Mouse (Mus musculus): ENCODE measurements around the gene Clcn6.

Clcn6 gene

GRCm38 (mm10) chr4:148038600-148039253 is at the start of gene Clcn6, which contains the start of gene Mthfr:
Gene Clcn6, minus strand, starts transcription at chr4:148038821.
Gene Mthfr, plus strand, starts transcription at chr4:148039077.
- in situ Hi-C loops (cut with MboI, MseI), result no loop called here

DNA sequence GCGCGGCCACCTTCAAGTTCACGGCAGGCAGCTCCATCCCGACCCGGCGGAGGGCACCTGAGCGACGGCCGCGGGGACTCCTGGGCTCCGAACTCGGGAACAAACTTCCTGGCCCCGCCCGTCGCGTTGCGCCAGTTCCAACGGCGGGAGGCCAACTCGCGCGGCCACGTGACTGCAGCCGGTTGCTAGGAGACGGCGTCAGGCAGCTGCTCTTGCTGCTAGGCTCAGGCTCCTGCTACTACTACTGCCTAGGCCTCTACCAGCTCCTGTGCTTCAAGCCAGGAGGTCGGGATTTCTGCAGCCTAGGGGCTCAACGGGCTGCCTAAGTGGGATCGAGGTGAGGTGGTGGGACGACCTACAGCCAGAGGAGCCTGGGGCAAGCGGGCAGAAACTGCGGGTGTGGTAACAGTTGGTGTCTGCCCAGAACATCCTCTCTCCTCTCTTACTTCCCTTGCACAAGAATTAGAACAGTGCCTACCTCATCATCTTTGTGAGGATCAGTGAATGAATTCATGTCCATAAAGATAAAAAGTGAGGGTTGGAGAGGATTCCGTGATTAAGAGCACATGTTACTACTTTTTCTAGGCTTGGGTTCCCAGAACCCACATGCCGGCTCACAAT is 49.4 kb upstream of the Clcn6 start, which contains the start of gene Agtrap:
Gene Agtrap, minus strand, starts transcription at position 125 of the 621 bp plus-strand sequence.
- in situ Hi-C loops (cut with MboI, MseI), result no loop called here

GRCm38 (mm10) chr4:148087091-148087906 is 48.7 kb upstream of the Clcn6 start:
- in situ Hi-C loops (cut with MboI, MseI), result no loop called here

GRCm38 (mm10) chr4:148085907-148086305 is 47.3 kb upstream of the Clcn6 start:
- in situ Hi-C loops (cut with MboI, MseI), result no loop called here

- in situ Hi-C loops (cut with MboI, MseI), result no loop called here
Measured at GRCm38 (mm10) chr4:148085131-148085906, 46.7 kb upstream of the Clcn6 start.

- in situ Hi-C loops (cut with MboI, MseI), result no loop called here
Measured at GRCm38 (mm10) chr4:148084261-148084714, 45.7 kb upstream of the Clcn6 start.

- in situ Hi-C loops (cut with MboI, MseI), result no loop called here
Measured at GRCm38 (mm10) chr4:148083176-148083899, 44.7 kb upstream of the Clcn6 start.

GRCm38 (mm10) chr4:148082257-148083044 is 43.8 kb upstream of the Clcn6 start:
- in situ Hi-C loops (cut with MboI, MseI), result no loop called here

DNA sequence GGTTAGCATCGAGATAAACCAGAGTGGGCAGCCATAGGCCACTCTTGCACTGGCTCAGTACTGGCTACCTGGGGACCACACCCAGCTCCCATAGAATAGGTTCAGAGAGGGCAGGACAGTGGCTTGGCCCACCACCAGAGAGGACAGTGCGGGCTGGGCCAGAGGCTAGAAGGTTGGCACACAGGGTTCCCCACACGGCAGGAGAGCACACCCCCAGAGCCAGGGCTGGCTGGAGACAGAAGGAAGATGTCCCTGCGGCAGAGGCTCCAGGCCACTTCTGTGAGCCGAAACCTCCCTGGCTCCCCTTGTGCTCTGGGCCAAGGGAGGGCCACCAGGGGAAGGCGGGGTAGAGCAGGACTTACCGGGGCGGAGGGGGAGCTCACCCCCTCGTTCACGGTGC is 42.6 kb upstream of the Clcn6 start:
- in situ Hi-C loops (cut with MboI, MseI), result no loop called here

GRCm38 (mm10) chr4:148080597-148080973 is 42.0 kb upstream of the Clcn6 start:
- in situ Hi-C loops (cut with MboI, MseI), result no loop called here

- in situ Hi-C loops (cut with MboI, MseI), result no loop called here
Measured at GRCm38 (mm10) chr4:148079944-148080596, 41.4 kb upstream of the Clcn6 start.

DNA sequence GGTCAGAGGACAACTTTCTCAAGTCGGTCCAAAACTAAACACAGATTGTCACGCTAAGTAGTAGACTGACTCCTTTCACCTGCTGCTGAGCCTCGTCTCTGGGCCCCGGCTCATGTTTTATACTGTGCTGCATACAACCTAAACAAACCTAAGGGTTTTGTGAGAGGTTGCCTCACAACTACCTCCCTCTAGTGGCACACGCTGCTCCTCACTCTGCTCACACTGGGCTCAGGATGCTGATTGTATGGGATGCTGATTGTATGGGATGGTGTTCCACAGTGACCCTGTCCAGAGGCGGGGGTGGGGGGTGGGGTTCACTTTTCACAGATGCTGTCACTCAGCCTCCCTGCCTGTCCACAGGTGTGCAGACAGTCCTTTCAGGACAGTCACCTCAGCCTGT is 40.6 kb upstream of the Clcn6 start:
- in situ Hi-C loops (cut with MboI, MseI), result no loop called here

DNA sequence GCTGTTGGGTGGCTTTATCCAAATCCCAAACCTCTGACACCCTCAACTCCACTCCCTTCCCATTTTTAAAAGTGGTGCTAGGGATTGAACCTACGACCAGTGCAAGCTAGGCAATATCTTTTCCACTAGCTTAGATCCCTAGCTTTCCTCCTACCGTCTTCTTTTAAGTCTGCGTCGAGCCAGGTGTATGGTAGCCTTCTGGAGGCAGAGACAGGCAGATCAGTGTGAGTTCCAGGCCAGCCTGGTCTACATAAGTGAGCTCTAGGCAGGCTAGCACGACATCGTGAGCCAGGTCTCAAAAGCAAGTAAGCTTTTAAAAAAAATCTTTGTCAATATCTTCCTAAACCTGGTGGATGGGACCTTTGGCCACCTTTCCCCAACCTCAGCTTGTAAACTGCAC is 37.3 kb upstream of the Clcn6 start:
- in situ Hi-C loops (cut with MboI, MseI), result no loop called here

DNA sequence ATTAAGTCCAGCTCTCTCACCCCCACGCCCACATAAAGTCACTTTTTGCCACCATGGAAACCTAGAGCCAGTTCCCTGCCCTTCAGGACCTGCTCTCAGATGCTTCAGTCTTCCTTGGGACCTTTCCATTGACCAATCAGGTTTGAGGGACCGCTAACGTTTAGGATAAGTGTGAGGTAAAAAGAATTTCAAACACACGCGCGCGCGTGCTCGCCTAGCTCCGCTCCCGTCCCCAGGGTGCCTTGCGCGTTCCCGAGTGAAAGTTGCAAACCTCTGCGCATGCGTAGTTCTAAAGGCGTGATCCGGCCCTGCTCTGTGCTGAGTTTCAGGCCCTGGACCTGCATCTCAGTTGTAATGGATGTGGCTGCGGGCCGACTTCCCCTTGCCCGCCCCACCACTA is 36.6 kb upstream of the Clcn6 start:
- in situ Hi-C loops (cut with MboI, MseI), result no loop called here

- in situ Hi-C loops (cut with MboI, MseI), result no loop called here
Measured at GRCm38 (mm10) chr4:148074521-148075189, 36.0 kb upstream of the Clcn6 start.

GRCm38 (mm10) chr4:148071508-148071907 is 32.9 kb upstream of the Clcn6 start:
- in situ Hi-C loops (cut with MboI, MseI), result no loop called here

- in situ Hi-C loops (cut with MboI, MseI), result no loop called here
Measured at GRCm38 (mm10) chr4:148069602-148070218, 31.1 kb upstream of the Clcn6 start.

GRCm38 (mm10) chr4:148067346-148067745 is 28.7 kb upstream of the Clcn6 start:
- in situ Hi-C loops (cut with MboI, MseI), result no loop called here

- in situ Hi-C loops (cut with MboI, MseI), result no loop called here
Measured at GRCm38 (mm10) chr4:148066401-148066744, 27.8 kb upstream of the Clcn6 start.

Measured in T-helper 2 cell (primary cell).